Mouse (Mus musculus) limb, embryonic 14.5 days (tissue): ENCODE data around the gene Slc11a1. TPM values are rescaled to one million over a fixed set of nuclear protein-coding genes. Genes with fewer than 3 reads are reported as not detected.
A peak's percentile ranks its signal among the peaks of the same experiment; 100 is the strongest.

ENCODE experiments used
- ATAC-seq: fragments of 200-750 bp; cut with Nextera tagmentation; 2 replicates; pipeline ENCODE4 v1.8.0; 2017; ENCODE audit warnings: low read depth, moderate number of reproducible peaks, moderate TSS enrichment; ENCODE audit not compliant: low FRiP score
- DNase-seq: peaks from one replicate; pipeline ENCODE4 v3.0.0-alpha.2; 2015; ENCODE audit warnings: low spot score
- H3K27ac ChIP-seq: fragments of 300-500 bp; sonication (generic); replicated peaks from 2 replicates; pipeline ENCODE4 v1.5.1; 2014; ENCODE audit warnings: low read depth, mild to moderate bottlenecking, low read length, moderate library complexity, mixed read lengths
- H3K27me3 ChIP-seq: fragments of 300-500 bp; sonication (generic); 2 replicates; pipeline ENCODE4 v1.6.1; 2014; ENCODE audit warnings: low read length, mixed read lengths; ENCODE audit not compliant: control insufficient read depth, insufficient read depth
- H3K36me3 ChIP-seq: fragments of 300-500 bp; sonication (generic); 2 replicates; pipeline ENCODE4 v1.6.1; 2014; ENCODE audit warnings: mild to moderate bottlenecking, low read length, moderate library complexity, mixed read lengths; ENCODE audit not compliant: control insufficient read depth, insufficient read depth
- H3K4me1 ChIP-seq: fragments of 300-500 bp; sonication (generic); 2 replicates; pipeline ENCODE4 v1.6.1; 2014; ENCODE audit warnings: antibody characterized with exemption, low read length, mixed read lengths; ENCODE audit not compliant: control insufficient read depth, insufficient read depth
- H3K4me2 ChIP-seq: fragments of 300-500 bp; sonication (generic); replicated peaks from 2 replicates; pipeline ENCODE4 v1.6.1; 2014; ENCODE audit warnings: low read depth, mild to moderate bottlenecking, low read length, moderate library complexity; ENCODE audit not compliant: severe bottlenecking
- H3K4me3 ChIP-seq: fragments of 300-500 bp; sonication (generic); replicated peaks from 2 replicates; pipeline ENCODE4 v1.5.1; 2014; ENCODE audit warnings: low read length
- H3K9ac ChIP-seq: fragments of 300-500 bp; sonication (generic); 2 replicates; pipeline ENCODE4 v1.6.1; 2014; ENCODE audit warnings: mild to moderate bottlenecking, low read depth, low read length, moderate library complexity; ENCODE audit not compliant: severe bottlenecking
- H3K9me3 ChIP-seq: fragments of 300-500 bp; sonication (generic); 2 replicates; pipeline ENCODE4 v1.6.1; 2016; ENCODE audit warnings: low read length; ENCODE audit not compliant: control insufficient read depth
- POLR2A ChIP-seq: fragments of 200-500 bp; IDR thresholded peaks from 2 replicates; pipeline ENCODE4 v1.8.0; 2012; ENCODE audit warnings: inconsistent platforms, mild to moderate bottlenecking, moderate library complexity, borderline replicate concordance; ENCODE audit not compliant: insufficient read depth, insufficient read length; ENCODE audit errors: extremely low read depth
- WGBS: fragments of 180-500 bp; shearing (Covaris S2); extraction: QIAGEN DNeasy Blood & Tissue Kit; methylation state at CpG from one replicate; pipeline ENCODE4 v1.1.7; 2014; 5-methylcytosine and 5-hydroxymethylcytosine counted together
- polyA plus RNA-seq, 2 experiments: library from polyadenylated mRNA; depleted of rRNA in 1 of 2; stranded (reverse) in 1 of 2; unstranded in 1 of 2; fragments of >200 nt; fragmentation: Nextera tagmentation in 1 of 2; extraction: Ambion mirVana in 1 of 2; gene quantifications; 2 replicates each; pipeline versions ENCODE4 v1.2.1 to v1.2.3; 2012 to 2014

Slc11a1 gene
- polyA plus RNA-seq, 2 experiments: 3.2 to 8.0 TPM

- Histone ChIP-seq H3K36me3 (peaks cover 34% of the 10 kb centered on the region), H3K9me3 (no peaks in the 10 kb centered on the region), H3K4me1 (no peaks in the 10 kb centered on the region), H3K4me2 (no peak overlapping the region), H3K27me3 (no peaks in the 10 kb centered on the region), H3K4me3 (no peak overlapping the region), H3K9ac (no peak overlapping the region), H3K27ac (no peak overlapping the region)
- WGBS: 88% methylated on average over 9 of the region's 9 CpGs
- TF ChIP-seq POLR2A: no peak
- no peak for ATAC-seq
- DNase-seq: no peak
These were observed 21.4 kb upstream of the Slc11a1 start for GRCm38 (mm10) chr1:74353453-74354229.

DNA sequence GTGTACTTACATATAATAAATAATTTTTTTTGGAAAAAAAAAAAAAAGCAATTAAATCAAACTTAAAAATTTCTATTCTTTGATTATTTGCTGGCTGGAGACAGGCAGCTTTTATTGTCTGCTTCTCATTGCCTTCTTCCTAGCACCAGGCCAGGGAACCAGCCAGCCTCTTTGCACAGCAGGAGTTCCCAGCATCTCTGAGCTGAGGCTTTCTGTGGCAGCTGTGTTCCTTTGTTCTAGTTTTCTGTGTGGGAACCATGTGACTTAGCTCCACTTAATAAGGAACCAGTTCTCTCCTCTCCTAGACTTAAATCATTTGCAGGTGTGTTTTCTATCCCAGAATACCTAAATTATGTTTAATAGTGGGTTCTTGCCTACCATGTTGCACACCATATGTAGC lies 17.5 kb upstream of the Slc11a1 start:
- ATAC-seq: no peak
- TF ChIP-seq POLR2A: no peak
- no peaks in the 10 kb centered on the region for H3K27me3 ChIP-seq

GRCm38 (mm10) chr1:74359952-74360517 lies 15.0 kb upstream of the Slc11a1 start:
- DNase-seq (no peak), ATAC-seq (no peak)
- 61% methylated on average over 5 of the region's 5 CpGs for WGBS
- H3K4me2 ChIP-seq: no peak overlapping the region
- H3K4me1 ChIP-seq: peaks cover 7% of the 10 kb centered on the region; the same call in 1 of the 2 replicates
- H3K4me3 ChIP-seq: no peak overlapping the region
- H3K27ac ChIP-seq: no peak overlapping the region
- H3K9me3 ChIP-seq: no peaks in the 10 kb centered on the region
- H3K9ac ChIP-seq: no peak overlapping the region
- no peak for TF ChIP-seq POLR2A
- no peaks in the 10 kb centered on the region for H3K27me3 ChIP-seq
- no peaks in the 10 kb centered on the region for H3K36me3 ChIP-seq

More for the DNA sequence above, 17.5 kb upstream of the Slc11a1 start:
- no peak for DNase-seq
- peaks cover 14% of the 10 kb centered on the region; the same call in 1 of the 2 replicates for H3K36me3 ChIP-seq
- no peak overlapping the region for H3K27ac ChIP-seq
- no peak overlapping the region for H3K4me3 ChIP-seq
- H3K9me3 ChIP-seq: no peaks in the 10 kb centered on the region
- H3K4me1 ChIP-seq: peaks cover 6% of the 10 kb centered on the region; the same call in 1 of the 2 replicates
- no peak overlapping the region for H3K4me2 ChIP-seq
- H3K9ac ChIP-seq: no peak overlapping the region

DNA sequence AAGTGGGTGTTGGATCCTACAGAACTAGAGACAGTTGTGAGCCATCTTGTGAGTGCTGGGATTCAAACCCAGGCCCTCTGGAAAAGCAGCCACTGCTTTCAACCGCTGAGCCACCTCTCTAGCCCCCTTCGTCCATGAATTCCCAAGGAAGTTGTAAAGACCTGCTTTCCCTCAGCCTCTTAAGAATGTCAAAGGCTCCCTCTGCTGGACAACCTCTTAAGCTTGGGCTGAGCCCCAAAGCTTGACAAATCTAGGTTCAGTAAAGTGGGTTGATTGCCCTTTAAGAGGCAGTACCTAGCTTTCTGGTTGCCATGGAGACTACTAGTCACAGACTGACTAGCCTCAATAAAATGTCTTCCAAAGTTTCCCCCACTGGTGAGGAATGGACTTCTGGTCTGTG lies 13.2 kb upstream of the Slc11a1 start, which contains the start of gene Catip:
Gene Catip, plus strand, starts transcription at position 297 of the 400 bp plus-strand sequence.
- Histone ChIP-seq H3K27ac (peak within 1 kb of the TSS; percentile 61; the same call in 1 of the 2 replicates), H3K9me3 (no peaks in the 10 kb centered on the region), H3K4me3 (peak within 1 kb of the TSS; percentile 16), H3K9ac (no peak within 1 kb of the TSS), H3K4me1 (peaks cover 7% of the 10 kb centered on the region; the same call in 1 of the 2 replicates), H3K36me3 (no peaks in the 10 kb centered on the region), H3K27me3 (no peaks in the 10 kb centered on the region), H3K4me2 (peak within 1 kb of the TSS; percentile 38)
- WGBS: 0% methylated on average over 2 of the region's 2 CpGs
- no peak for TF ChIP-seq POLR2A
- DNase-seq: peak; percentile 94
- ATAC-seq: peak; percentile 86

GRCm38 (mm10) chr1:74362325-74363229 lies 12.4 kb upstream of the Slc11a1 start:
- Histone ChIP-seq H3K27me3 (no peaks in the 10 kb centered on the region), H3K4me3 (peak overlapping the region; percentile 16), H3K9me3 (no peaks in the 10 kb centered on the region), H3K4me2 (peak overlapping the region; percentile 38), H3K9ac (no peak overlapping the region), H3K4me1 (peaks cover 7% of the 10 kb centered on the region; the same call in 1 of the 2 replicates), H3K27ac (peak overlapping the region; percentile 61; the same call in 1 of the 2 replicates), H3K36me3 (no peaks in the 10 kb centered on the region)
- no peak for DNase-seq
- no peak for ATAC-seq
- 53% methylated on average over 17 of the region's 17 CpGs for WGBS
- TF ChIP-seq POLR2A: no peak
